Mouse (Mus musculus) cerebellum, adult 9-11 months (tissue): Measurements from ENCODE around the gene Mettl16.
A peak's percentile ranks its signal among the peaks of the same experiment; 100 is the strongest.

ENCODE experiments used
- DNase-seq: peaks from one replicate; pipeline ENCODE4 v3.0.0; 2022

Gene Mettl16

DNA sequence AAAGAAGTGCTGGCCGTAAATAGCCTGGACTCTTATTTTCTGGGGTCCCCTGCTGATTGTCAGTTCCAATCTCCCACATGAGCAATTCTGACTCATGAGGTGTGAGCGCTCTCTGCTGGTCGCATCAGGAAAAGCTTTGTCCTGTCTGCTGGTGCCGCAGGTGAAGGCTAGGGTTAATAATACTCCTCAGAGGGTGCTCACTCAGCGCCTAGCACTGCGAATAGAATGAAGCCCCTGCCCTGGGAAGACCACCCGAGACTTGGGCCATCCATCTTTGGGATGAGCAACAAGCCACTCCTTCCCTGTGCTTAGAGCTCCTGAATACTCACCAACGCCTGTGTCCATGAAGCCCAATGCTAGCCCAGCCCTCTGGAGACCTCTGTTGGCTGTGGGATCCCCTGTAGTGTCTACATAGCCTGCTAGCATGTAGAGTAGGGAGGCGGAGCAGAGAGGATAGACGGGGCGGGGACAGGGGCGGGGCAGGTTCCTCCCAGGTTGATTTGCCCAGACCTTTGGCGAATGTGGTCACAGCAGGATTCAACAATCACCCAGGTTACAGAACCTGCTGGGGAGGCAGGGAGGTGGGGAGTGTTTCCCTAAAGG, 77.4 kb downstream of the Mettl16 start:
- DNase-seq = peak; percentile 81

DNA sequence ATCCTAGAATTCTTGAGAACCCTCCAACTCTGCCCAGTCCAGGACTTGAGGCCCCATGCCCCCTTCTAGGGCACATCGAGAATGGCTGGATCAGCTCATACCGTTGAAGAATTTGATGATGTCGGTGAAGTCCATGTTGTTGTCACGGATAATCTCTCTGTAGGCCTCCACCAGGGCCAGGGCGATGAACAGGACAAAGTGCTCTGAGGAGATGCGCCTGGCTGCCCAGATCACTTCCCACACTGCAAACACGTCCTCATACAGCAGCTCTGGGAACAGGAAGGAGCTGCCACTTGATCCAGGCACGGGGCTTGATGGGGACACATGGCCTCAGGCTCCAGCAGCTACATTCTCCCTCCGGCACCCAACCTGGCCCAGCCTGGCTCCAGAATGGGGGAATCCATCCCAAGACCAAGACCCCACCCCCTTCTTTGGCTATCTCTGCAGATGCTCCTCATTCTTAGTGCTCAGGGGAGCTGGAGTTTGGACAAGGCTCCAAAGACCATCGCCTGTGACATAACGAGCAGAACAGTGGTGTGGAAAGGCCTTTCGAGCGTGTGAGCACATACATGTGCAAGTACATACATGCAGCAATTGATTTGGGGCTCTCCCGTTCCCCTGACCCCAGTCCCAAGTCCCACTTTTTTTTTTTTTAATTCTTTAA, 80.5 kb downstream of the Mettl16 start:
- DNase-seq = no peak

DNA sequence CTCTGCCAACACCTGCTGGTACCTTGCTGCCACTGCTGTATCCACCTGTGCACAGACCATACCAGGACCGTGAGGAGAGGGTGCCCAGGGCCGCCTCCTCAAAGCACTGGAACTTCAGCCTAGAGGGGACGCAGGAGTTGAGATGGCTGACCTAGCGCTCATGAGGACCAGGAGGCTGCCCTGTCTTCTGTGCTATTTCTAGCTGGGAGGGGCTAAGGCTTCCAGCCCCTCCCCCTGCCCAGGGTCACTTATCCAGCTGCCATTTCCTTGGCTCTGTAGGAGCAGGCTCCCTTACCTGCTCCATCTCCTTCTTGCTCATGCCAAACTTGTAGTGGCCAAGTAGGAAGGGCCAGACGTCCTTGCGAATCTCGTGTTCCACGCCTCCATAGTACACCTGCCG, 87.1 kb downstream of the Mettl16 start:
- no peak for DNase-seq

DNA sequence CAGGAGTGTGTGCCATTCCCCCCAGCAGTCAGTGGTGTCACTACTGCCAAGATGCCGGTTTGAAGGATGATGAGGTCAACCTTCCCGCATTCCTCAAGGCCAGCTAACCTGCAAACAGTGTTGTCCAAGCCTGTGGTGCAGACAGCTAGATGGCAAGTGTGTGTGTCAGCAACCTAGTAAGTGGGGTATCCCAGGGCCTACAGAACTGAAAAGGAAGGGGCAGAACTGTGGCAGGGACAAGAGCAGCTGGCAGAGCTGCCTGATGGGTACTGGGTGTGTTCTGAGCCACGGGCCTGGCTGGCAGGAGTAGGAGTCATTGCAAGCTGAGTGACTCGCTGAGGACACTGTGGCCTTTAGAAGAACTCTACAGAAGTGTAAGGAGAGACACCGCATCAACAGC, 91.5 kb downstream of the Mettl16 start:
- DNase-seq = no peak

DNA sequence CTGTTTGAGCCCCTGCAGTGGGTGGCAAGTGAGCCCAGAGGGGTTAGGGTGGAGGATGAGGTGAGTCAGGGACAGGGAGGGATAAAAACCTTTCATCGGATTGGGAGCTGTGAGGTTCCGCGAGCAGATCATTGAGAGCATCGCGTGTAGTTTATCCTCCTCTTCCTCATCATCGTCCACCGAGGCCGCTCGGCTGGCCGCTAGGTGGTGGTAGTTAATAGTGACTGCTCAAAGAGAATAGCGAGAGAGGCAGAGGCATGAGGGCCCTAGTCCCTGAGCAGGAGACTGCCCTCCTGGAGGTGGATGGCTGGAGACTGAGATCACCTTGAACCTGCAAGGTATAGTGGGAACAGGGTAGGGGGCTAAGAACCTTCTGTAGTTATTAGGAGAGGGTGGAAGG, 92.8 kb downstream of the Mettl16 start:
- DNase-seq = no peak

DNA sequence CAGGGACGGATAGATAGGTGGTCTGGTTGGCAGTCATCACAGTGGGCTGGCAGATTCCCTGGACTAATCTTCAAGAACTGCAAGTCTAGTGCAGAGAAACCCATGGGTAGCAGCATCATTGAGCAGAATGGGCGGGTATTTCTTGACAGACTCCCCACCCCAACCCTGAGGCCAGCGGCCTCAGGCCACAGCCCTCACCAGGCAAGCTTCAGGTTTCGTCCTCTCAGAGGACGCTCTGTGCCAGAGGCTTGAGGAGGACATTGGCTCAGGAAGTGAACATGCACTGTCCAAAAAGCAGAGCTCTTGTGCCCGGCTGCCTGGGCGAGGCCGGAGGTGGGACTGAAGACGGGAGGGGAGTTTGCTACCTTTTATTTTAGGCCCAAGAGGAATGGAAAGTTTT, 93.8 kb downstream of the Mettl16 start:
- DNase-seq = no peak

DNA sequence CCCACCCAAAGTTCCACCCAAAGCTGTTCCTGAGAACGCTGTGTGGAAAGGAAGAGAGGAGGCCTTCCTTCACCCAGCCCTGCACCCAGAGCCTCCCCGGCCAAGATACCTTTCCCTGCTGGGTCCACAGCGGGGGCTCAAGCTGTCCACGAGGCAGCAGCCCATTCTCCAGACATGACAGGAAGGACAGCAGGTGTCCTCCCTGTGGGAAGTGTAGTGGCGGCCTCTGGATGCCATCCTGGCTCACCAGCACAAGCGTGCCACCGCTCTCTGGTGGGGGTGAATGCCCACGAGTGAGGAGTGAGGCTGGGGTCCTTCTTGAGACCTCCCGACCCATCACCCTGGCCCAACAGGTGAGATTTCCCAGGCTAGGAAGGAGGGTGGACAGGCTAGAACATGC, 94.6 kb downstream of the Mettl16 start:
- peak; percentile 52 for DNase-seq

DNA sequence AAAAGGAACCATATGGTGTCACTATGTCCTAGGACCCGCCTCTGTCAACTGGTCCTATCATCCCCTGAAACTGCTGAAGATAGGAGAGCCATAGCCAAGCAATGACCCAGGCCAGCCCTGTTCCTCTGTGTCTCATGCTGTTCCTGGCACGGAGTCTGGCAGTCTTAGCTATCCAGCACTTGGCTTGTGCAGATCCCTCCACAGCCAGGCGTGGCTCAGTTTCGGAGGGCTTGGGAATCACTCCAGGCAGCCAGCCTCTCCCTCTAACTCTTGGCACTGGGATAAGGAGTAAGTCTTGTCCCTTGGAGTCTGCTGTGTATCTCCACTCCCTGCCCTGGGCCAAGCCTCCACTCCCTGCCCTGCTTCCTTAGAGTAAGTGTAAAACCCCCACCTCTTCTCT, 96.0 kb downstream of the Mettl16 start:
- DNase-seq = peak; percentile 95

DNA sequence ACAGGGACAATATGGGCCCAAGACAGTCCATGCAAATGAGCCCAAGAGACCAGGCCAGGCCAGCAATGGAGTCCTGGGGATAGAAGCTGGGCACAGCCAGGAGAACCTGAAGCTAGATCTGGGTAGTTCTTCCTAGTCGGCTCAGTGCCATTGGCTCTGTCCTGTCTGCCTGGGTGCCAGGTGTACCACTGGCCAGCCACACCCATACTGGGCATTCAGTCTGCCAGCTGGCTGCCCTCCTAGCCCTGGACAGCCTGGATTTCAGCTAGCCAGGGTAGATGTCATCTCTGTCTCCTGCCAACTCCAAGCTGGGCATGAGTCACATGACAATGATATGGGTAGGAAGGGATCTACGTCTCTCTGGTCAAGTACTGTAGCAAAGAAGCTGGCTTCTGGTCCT, 96.6 kb downstream of the Mettl16 start:
- DNase-seq = peak; percentile 97

DNA sequence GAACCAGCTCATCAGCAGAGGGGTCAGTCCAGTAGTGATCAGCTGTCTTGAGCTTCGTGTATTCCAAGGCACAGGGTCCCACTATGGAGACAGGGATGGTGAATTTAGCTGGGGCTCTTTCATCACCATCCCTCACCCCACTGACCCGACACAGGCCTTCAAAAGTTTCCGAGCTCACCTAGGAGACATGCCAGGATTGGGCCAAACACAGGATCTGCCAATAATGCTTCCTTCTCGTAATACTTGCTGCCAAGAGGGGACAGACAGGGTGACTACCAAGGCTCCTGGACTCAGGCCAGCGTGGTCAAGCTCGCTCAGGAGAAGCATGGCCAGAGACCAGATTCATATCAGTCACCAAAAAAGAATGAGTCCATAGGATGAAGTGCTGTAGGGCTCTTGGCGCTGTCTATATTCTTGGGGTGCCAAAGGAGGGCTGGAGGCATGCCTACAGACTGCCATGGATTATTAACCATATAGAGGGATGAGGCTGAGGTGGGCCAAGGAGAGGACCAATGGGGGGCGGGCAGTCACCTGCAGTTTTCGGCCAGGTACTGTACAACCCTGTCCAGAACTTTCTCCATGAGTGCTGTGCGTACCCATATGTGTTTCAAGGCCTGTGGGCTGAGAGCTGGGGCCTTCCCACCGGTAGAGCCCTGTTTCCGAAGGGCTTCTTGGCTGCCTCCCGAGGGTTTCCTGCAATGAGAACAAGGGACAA, 97.6 kb downstream of the Mettl16 start:
- peak; percentile 74 for DNase-seq

DNA sequence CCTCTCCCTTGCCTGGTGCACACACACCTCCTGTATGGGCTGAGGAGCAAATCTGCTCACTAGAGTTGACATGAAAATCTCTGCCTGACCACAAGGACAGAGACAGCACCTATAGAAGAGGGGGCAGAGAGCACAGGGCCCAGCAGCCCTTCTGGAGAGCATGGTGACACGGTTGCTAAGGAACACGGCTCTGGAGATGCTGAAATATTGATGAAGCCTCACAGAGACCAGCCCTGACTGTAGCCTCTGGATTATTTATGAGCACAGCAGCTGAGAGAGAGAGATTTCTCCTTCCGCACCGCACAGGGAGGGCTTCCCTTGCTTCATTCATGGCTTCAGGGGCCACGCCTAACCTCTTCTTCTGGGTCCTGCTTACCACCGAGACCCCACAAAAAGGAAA, 99.0 kb downstream of the Mettl16 start:
- DNase-seq = no peak

DNA sequence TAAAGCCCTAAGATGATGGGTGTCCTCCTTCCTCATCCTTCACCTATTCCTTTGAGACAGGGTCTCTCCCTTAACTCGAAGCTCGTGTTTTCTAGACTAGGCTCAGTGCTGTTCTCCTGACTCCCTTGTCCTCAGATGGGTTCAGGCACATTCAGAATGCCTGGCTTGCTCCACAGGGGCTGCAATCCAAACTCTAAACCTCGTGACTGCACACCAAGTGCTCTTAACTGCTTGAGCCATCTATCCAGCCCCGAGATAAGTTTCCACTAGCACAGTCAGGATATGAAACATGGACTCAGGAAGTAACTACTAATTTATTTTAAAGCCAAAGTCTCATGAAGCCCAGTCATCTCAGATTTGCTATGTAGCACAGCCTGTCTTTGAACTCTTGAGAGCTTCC, 99.9 kb downstream of the Mettl16 start:
- no peak for DNase-seq

DNA sequence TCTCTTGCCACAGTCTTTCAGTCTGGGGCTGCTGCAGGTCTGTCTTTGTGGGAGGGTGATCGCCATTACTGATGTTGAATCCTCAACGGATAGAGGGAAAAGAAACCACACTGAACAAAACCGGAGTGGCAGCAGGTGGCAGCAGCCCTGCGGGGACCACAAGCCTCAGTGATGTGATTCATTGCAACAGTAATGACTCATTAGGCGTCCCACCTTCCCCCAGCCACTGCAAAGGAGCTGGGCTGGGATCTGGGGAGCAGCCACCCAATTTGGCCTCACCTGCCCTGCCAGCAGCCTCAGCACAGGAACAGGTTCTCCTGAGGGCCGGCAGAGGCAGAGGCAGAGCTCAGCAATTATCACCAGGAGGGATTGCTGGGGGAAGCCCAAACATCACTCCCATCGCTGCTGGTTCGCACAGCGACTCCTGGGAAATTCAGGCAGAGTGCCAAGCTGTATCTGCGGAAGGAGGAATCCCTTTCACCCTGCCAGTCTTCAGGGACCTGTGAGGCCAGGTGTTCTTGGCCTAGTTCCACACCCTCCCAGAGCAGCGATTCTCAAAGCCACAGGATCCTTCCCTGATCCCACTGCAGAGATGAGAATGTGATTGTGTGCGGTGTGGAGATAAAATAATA, 100.5 kb downstream of the Mettl16 start:
- DNase-seq = no peak

DNA sequence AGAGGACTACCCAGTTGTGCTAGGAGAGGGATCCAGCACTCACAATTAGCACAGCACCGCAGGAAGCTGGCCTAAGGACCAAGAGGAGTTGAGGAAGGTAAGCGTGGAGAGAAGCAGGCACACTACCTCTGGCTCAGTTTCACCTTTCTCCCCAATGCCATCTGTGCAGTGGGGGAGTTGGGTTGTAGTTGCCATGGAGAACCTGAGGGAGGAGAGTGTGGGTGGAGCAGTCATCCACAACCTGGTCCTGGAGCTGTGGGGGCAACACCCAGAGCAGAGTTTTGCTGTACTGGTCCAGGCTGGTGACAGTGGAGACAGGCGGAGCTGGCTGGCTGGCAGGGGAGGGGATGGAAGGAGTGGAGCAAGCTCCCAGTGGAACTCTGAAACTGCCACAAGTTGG, 104.0 kb downstream of the Mettl16 start:
- DNase-seq = peak; percentile 74

DNA sequence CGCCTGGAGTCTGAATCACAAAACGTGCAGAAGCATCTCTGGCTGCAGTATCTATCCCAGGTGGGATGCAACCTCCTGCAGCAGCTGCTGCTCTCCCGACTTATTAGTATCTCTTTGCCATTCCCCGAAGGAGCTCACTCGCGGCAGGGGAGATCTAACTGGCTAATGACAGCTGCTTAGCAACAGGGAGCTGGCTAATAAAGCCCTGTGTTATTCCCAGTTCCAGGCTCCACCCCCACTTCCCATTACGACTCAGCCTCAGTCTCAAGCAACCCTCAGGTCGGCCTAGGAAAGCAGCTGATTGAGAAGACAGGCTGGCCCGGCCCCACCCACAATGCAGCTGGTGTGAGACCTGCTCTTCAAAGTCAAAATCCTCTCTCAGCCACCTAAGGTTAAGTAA, 106.2 kb downstream of the Mettl16 start:
- DNase-seq = peak; percentile 82
